In genomic region chr2:181663298-181663630, GRCm38 (mm10) we compare ENCODE assay signal across 10 mouse cellular contexts. TPM values are rescaled to one million over a fixed set of nuclear protein-coding genes. Genes with fewer than 3 reads are reported as not detected.
A peak's percentile ranks its signal among the peaks of the same experiment; 100 is the strongest.
DNase-seq lines count a peak whose midpoint lies in the region; ATAC-seq lines count a peak whose summit lies in the region.
"Had no signal": no experiment of that assay in that cellular context is flagged by ENCODE, and none has a peak within 500 bp of the region (broad histone marks: within the 10 kb centered on the region; RNA-seq: fewer than 3 reads in every experiment).

No protein-coding gene starts in this region.

- DNase-seq in midbrain, embryonic 10.5 days (ENCODE audit: low spot score) = no peak
- no peak for DNase-seq in midbrain, embryonic 11.5 days (ENCODE audit: low spot score, missing footprints)
- DNase-seq in kidney, postnatal 4 days = peak; percentile 68 to 74
- DNase-seq in lung, postnatal 36 days = peak; percentile 80
- no peak for DNase-seq in ovary, adult 18-20 months (ENCODE audit: low spot score)
- no peak for DNase-seq in T-cell, adult 2 months (ENCODE audit: low spot score)
- no peak for DNase-seq in cerebellum, postnatal 36 days

- peaks cover 11% of the 10 kb centered on the region for H3K27me3 ChIP-seq in midbrain, embryonic 10.5 days (ENCODE audit: low read depth, poor library complexity, severe bottlenecking)
- peaks cover 2% of the 10 kb centered on the region for H3K27me3 ChIP-seq in midbrain, embryonic 11.5 days (ENCODE audit: control insufficient read depth, insufficient read depth, low read length)
- H3K27me3 ChIP-seq in heart, embryonic 13.5 days (replicated peaks) = peaks cover 12% of the 10 kb centered on the region

- H3K4me2 ChIP-seq in midbrain, embryonic 11.5 days = no peak overlapping the region
- H3K4me2 ChIP-seq in heart, embryonic 13.5 days = no peak overlapping the region
- H3K4me2 ChIP-seq: hindbrain, embryonic 15.5 days had no signal

- no peak for ATAC-seq in midbrain, embryonic 11.5 days (ENCODE audit: low FRiP score)
- ATAC-seq in heart, embryonic 13.5 days (ENCODE audit: extremely low read depth, insufficient number of reproducible peaks, low FRiP score, low TSS enrichment) = peak; percentile 16; the same call in 1 of the 2 replicates

- H3K9ac ChIP-seq in midbrain, embryonic 11.5 days (ENCODE audit: low read length) = no peak overlapping the region
- H3K9ac ChIP-seq in heart, embryonic 13.5 days = no peak overlapping the region
- H3K9ac ChIP-seq: hindbrain, embryonic 15.5 days had no signal

- 0 out of 2 replicates have a peak, but pooled peaks cover 3% of the 10 kb centered on the region for H3K36me3 ChIP-seq in midbrain, embryonic 10.5 days
- H3K36me3 ChIP-seq in midbrain, embryonic 11.5 days (ENCODE audit: control insufficient read depth, insufficient read depth, low read length) = no peaks in the 10 kb centered on the region; the same call in 1 of the 2 replicates
- no peaks in the 10 kb centered on the region for H3K36me3 ChIP-seq in heart, embryonic 13.5 days

- no peaks in the 10 kb centered on the region for H3K9me3 ChIP-seq in midbrain, embryonic 10.5 days (replicated peaks)
- no peaks in the 10 kb centered on the region for H3K9me3 ChIP-seq in midbrain, embryonic 11.5 days (ENCODE audit: control insufficient read depth, low read length)
- H3K9me3 ChIP-seq in heart, embryonic 13.5 days = no peaks in the 10 kb centered on the region
- H3K9me3 ChIP-seq: hindbrain, embryonic 15.5 days had no signal

- peaks cover 20% of the 10 kb centered on the region for H3K4me1 ChIP-seq in midbrain, embryonic 10.5 days
- no peaks in the 10 kb centered on the region for H3K4me1 ChIP-seq in midbrain, embryonic 11.5 days (ENCODE audit: control insufficient read depth, insufficient read depth, low read length)
- peaks cover 22% of the 10 kb centered on the region for H3K4me1 ChIP-seq in heart, embryonic 13.5 days
- H3K4me1 ChIP-seq: hindbrain, embryonic 15.5 days had no signal

- WGBS in midbrain, embryonic 10.5 days = 27% methylated on average over 4 of the region's 4 CpGs
- WGBS in midbrain, embryonic 11.5 days = 24% methylated on average over 4 of the region's 4 CpGs
- WGBS in heart, embryonic 13.5 days = 12% methylated on average over 4 of the region's 4 CpGs

- H3K4me3 ChIP-seq in midbrain, embryonic 10.5 days = no peak overlapping the region
- no peak overlapping the region for H3K4me3 ChIP-seq in midbrain, embryonic 11.5 days (ENCODE audit: low read depth, low read length)
- no peak overlapping the region for H3K4me3 ChIP-seq in heart, embryonic 13.5 days
- H3K4me3 ChIP-seq: hindbrain, embryonic 15.5 days had no signal

- H3K27ac ChIP-seq in midbrain, embryonic 10.5 days (replicated peaks) = peak overlapping the region; percentile 46; the same call in 1 of the 2 replicates
- no peak overlapping the region for H3K27ac ChIP-seq in midbrain, embryonic 11.5 days (ENCODE audit: low read depth, low read length)
- H3K27ac ChIP-seq in heart, embryonic 13.5 days (replicated peaks) = peak overlapping the region; percentile 82

RNA-seq across cellular contexts. Expression of gene Gm29797, which starts 6.4 kb away (rescaled TPM):
- 0.19 and 0.32 TPM in 2 replicates for polyA plus RNA-seq in midbrain, embryonic 10.5 days (2016; fragmentation: Nextera tagmentation; extraction: Ambion mirVana)
- not detected in 2 replicates for polyA plus RNA-seq in midbrain, embryonic 11.5 days (2014; fragmentation: Nextera tagmentation; extraction: Ambion mirVana)
- polyA plus RNA-seq in heart, embryonic 13.5 days (2015; fragmentation: Nextera tagmentation; extraction: Ambion mirVana) = 0.27 TPM in 1 of 2 replicates, not detected in the other
- polyA plus RNA-seq: hindbrain, embryonic 15.5 days; spleen, adult 2 months had no signal

RNA-seq across cellular contexts. Expression of gene Sox18, which starts 8.2 kb away (rescaled TPM):
- 17.6 and 18.8 TPM in 2 replicates for polyA plus RNA-seq in midbrain, embryonic 10.5 days (2016; fragmentation: Nextera tagmentation; extraction: Ambion mirVana)
- polyA plus RNA-seq in midbrain, embryonic 11.5 days (2014; fragmentation: Nextera tagmentation; extraction: Ambion mirVana) = 12.5 and 14.6 TPM in 2 replicates
- 34.7 and 36.1 TPM in 2 replicates for polyA plus RNA-seq in heart, embryonic 13.5 days (2015; fragmentation: Nextera tagmentation; extraction: Ambion mirVana)

RNA-seq across cellular contexts. Expression of gene Tcea2, which starts 16.8 kb away (rescaled TPM):
- 14.5 and 18.0 TPM in 2 replicates for polyA plus RNA-seq in midbrain, embryonic 10.5 days (2016; fragmentation: Nextera tagmentation; extraction: Ambion mirVana)
- 15.5 and 16.0 TPM in 2 replicates for polyA plus RNA-seq in midbrain, embryonic 11.5 days (2014; fragmentation: Nextera tagmentation; extraction: Ambion mirVana)
- 15.2 and 17.1 TPM in 2 replicates for polyA plus RNA-seq in heart, embryonic 13.5 days (2015; fragmentation: Nextera tagmentation; extraction: Ambion mirVana)

RNA-seq across cellular contexts. Expression of gene Rgs19, which starts 30.5 kb away (rescaled TPM):
- polyA plus RNA-seq in midbrain, embryonic 10.5 days (2016; fragmentation: Nextera tagmentation; extraction: Ambion mirVana) = 74.5 and 81.1 TPM in 2 replicates
- 61.6 and 65.4 TPM in 2 replicates for polyA plus RNA-seq in midbrain, embryonic 11.5 days (2014; fragmentation: Nextera tagmentation; extraction: Ambion mirVana)
- 43.5 and 44.2 TPM in 2 replicates for polyA plus RNA-seq in heart, embryonic 13.5 days (2015; fragmentation: Nextera tagmentation; extraction: Ambion mirVana)

RNA-seq across cellular contexts. Expression of gene Lkaaear1, which starts 35.0 kb away (rescaled TPM):
- not detected in 2 replicates for polyA plus RNA-seq in midbrain, embryonic 10.5 days (2016; fragmentation: Nextera tagmentation; extraction: Ambion mirVana)
- polyA plus RNA-seq in midbrain, embryonic 11.5 days (2014; fragmentation: Nextera tagmentation; extraction: Ambion mirVana) = not detected in 2 replicates
- polyA plus RNA-seq in heart, embryonic 13.5 days (2015; fragmentation: Nextera tagmentation; extraction: Ambion mirVana) = not detected in 2 replicates
- polyA plus RNA-seq: hindbrain, embryonic 15.5 days; spleen, adult 2 months had no signal

Comparison
In these comparisons a context has a peak if more than half of its experiments do, and no peak if none do; other contexts are left out.
1. DNase-seq: peak in kidney, postnatal 4 days (2 of 2) and lung, postnatal 36 days (single experiment); none in midbrain, embryonic 10.5 days (single experiment), midbrain, embryonic 11.5 days (single experiment), ovary, adult 18-20 months (single experiment), T-cell, adult 2 months (single experiment) and cerebellum, postnatal 36 days (0 of 2).